Mouse (Mus musculus) right cerebral cortex, postnatal 4 days (tissue): ENCODE data around the gene Zfpl1.
A peak's percentile ranks its signal among the peaks of the same experiment; 100 is the strongest.
"Not testable (repeated sequence)": the region's sequence is repeated elsewhere in the genome, so short reads cannot be mapped to it uniquely, and the experiment has no call there.

ENCODE experiments used
- DNase-seq: peaks from one replicate; pipeline ENCODE4 v3.0.0-alpha.2; 2022

Zfpl1 gene

GRCm38 (mm10) chr19:6057313-6058096, 27.3 kb downstream of the Zfpl1 start, which contains the start of the genes Mrpl49 and Fau:
Mrpl49 (minus strand) TSS chr19:6057785.
Fau (plus strand) TSS chr19:6057844.
- peak; percentile 99 for DNase-seq

DNA sequence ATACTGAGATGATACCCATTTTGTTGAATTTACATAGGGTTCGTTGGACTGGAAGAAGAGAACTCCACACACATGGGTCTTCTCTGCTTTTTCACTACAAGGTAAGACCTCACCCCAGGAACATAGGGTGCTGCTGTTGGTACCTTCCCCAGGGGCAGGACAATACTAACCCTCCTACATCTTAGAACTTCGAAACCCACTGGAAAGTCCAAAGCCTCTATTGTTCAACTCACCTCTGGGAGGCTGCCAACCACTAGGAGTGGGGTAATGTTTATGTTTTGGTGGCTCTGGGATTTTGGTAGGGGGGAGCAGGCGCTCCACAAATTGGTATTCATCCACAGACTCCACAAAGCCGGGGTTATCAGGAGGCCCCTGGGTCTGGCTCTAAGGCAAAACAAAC, 28.1 kb downstream of the Zfpl1 start:
- no peak for DNase-seq

DNA sequence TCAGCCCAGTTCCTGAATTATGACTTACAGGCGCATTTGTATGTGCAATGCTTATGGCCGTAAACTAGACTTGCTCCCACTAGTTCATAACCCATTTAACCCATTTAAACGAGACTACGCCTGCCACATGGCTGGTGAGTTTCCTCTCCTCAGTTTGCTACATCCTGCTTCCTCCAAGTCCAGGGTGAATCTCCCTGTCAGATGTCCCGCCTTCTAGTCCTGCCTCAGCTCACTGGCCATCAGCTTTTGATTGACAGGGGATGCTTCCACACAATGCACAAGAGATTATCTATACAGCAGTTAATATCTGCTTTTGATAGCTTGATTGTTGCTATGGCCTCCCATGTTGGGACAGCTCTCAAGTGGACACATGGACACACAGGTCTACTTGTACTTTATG, 30.5 kb downstream of the Zfpl1 start:
- no peak for DNase-seq

DNA sequence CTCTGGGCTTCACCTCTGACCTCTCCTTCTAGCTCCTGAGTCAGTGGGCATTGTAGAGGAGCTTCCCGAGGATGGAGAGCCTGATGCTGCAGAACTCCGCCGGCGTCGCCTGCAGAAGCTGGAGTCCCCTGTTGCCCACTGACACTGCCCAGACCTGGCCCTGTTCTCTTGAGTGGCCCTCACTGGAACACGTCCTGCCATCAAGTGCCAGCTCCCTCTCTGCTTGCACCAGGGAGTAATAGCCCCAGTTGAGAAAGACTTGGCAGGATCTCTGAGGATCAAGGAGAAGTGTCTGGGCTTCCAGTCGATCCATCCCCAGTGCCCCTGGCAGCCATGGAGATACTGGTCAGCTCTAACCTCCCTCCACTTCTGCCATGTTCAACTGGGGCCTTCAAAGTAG, 32.2 kb downstream of the Zfpl1 start:
- no peak for DNase-seq

GRCm38 (mm10) chr19:6048681-6049410, 35.9 kb downstream of the Zfpl1 start:
- no peak for DNase-seq

- no peak for DNase-seq
Observed at GRCm38 (mm10) chr19:6047899-6048166, 36.9 kb downstream of the Zfpl1 start.

DNA sequence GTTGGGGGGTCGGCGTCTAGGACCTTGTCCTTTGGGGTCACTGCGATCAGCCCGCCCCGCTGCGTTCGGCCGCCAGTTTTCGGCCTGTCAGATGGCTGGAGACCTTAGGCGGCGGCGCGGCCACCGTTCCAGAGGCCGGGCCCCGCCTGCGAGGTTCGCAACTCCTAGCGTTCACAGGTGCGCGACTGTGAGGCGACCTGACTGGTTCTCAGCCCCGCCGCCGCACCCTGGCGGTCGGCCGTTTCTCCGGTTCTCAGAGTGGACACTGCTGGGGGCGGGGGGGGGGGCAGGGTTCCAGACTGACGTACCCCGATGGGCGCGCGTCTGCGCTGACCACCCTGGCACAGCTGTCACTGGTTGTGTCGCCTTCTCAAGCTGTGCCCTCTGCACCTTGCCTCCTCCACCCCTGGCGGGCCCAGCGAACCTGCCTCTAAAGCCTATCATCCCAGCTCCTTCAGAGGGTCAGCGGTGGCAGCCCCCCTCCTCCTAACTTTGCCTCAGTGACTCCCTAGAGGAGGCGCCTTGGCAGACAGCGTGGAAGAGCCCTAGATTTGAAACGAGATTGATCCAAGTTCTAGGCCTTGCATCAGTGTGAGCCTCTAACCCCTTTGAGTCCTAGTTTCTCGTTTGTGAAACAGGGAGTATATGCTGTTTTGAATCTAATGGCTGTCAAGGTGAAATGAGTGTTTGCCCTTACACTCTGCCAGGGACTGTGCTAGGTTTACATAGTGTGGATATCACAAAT, 37.4 kb downstream of the Zfpl1 start:
- DNase-seq, result no peak

DNA sequence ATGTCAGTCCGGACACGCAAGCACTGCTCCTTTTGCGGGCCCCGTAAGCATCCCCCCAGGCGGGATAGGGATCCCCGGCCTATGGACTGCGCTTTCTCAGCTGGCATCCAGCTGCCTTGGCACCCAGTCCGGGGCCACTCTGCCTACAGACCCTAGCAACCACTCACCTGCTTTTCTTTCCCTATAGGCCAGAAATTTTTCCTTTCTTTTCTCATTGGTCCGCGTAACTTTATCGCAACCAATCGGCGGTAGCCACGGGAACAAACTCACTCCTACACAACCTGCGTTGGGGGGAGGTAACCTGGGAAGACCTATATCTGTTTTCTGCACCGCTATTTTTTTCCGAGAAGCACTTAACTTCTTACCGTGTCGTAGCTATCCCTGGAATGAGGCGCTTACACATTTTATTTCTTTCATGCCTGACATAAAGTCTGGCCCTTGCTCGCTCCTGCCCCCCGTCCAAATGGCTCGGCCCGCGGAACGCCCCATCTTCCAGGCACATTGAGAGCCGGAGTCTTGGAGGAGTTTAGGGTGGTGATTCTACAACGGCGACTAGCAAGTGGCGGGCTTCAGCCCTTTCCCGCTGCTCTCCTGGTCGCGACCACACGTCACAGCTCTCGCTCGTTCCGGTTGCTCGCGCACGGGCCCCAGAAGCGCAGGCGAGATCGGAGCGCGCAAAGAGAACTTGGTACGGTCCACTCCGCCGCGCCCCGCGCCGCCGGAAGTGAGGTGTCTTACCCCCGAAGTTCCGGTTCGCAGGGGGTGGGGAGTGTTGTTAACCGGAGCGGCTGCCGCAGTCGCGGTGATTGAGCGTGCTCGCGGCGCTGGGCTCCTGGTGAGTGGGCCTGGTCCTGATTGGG, 38.2 kb downstream of the Zfpl1 start, which contains the start of gene Syvn1:
TSS of gene Syvn1 (plus strand) at position 283 of the 860 bp plus-strand sequence.
- peak; percentile 85 for DNase-seq

DNA sequence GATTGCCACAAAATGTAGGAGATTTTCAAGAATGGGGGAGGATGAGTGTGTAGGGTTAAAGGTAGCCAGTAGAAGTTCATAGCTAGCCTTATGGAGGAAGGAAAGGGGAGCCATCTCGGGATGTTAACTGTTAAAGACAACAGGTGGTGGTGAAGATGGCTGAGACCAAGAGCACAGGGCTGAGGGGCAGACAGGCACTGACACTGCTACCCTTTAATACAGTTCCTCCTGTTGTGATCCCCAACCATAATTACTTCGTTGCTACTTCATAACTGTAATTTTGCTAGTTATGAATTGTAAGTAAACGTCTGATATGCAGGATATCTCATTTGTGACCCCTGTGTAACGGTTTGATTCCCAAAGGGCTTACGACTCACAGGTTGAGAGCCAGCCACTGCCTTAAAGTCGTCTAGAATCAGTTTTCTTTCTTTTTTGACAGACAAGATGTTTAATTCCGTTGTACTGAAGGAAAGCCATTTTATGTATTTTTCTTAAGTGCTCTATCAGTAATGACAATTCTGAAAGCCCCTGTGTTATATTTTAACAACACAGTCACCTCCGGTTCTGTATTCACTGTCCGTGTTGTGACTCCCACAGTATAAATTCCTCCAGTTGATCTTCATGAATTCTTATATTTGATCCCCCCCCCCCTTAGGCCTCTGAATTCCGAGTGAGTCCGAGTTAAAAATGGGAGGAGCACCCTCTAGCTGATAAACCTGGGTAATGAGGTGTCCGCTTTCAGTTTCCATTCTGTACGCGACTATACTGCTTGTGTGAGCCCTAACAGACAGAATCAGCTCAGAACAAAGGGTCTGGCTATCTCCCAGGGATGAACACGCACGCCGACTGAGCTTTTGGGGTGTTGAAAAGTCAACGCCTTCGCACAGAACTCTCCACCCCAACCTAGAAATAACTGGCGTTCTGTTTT, 39.1 kb downstream of the Zfpl1 start:
- no peak for DNase-seq

- DNase-seq, result not testable (repeated sequence)
Observed at GRCm38 (mm10) chr19:6044102-6044501, 40.7 kb downstream of the Zfpl1 start.

- no peak for DNase-seq
Observed at GRCm38 (mm10) chr19:6042293-6042692, 42.5 kb downstream of the Zfpl1 start.

DNA sequence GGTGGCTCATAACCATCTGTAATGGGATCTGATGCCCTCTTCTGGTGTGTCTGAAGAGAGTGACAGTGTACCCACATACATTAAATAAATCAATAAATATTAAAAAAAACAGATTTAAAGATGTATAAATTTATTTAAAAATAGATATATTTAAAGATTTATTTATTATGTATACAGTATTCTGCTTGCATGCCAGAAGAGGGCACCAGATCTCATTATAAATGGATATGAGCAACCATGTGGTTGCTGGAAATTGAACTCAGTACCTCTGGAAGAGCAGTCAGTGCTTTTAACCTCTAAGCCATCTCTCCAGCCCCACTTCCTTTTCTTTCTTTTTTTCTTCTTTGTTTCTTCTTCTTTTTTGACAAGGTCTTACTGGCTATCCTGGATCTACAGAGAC, 44.8 kb downstream of the Zfpl1 start:
- DNase-seq, result no peak

GRCm38 (mm10) chr19:6038326-6038725, 46.4 kb downstream of the Zfpl1 start:
- no peak for DNase-seq

DNA sequence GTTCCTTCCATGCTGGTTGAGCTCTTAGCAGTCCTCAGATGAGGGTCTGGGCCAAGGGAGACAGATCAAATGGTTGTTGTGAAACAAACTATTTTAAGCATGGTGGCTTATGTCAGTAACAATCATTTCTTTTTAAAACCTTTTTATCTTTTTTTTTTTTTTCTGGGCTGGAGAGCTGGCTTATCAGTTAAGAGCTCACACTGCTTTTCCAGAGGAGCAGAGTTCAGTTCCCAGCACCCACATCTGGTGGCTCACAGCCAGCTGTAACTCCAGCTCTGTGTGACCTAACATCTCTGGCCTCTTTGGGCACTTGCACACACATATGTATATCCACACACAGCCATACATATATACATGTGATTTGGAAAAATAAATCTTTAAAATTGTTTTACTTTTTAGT, 47.1 kb downstream of the Zfpl1 start:
- DNase-seq, result no peak

- no peak for DNase-seq
Observed at GRCm38 (mm10) chr19:6035966-6036585, 48.7 kb downstream of the Zfpl1 start.
